Mouse (Mus musculus) megakaryocyte, embryonic 14.5 days (primary cell): Measurements from ENCODE around the gene Foxred2.

Experiments used
- FLI1 ChIP-seq: IDR thresholded peaks from 2 replicates; pipeline ENCODE4 v1.6.1; 2012; ENCODE audit warnings: low read length, inconsistent platforms, mixed read lengths
- GATA1 ChIP-seq: IDR thresholded peaks from 3 replicates; pipeline ENCODE4 v1.6.1; 2012; ENCODE audit warnings: mixed read lengths, low read length, inconsistent platforms, borderline replicate concordance

GRCm38 (mm10) chr15:77925195-77925594 is 31.3 kb downstream of the Foxred2 start:
- TF ChIP-seq GATA1, result no peak
- no peak for TF ChIP-seq FLI1
